Mouse (Mus musculus) E14TG2a.4 (cell line): ENCODE results near the gene Ptpru.

Source experiments
- H3K27me3 ChIP-seq: 2 replicates; pipeline ENCODE4 v1.6.1; 2014; ENCODE audit warnings: low read length, control low read depth; ENCODE audit not compliant: insufficient read depth
- H3K36me3 ChIP-seq: 2 replicates; pipeline ENCODE4 v1.6.1; 2014; ENCODE audit warnings: low read length, control low read depth; ENCODE audit not compliant: insufficient read depth
- H3K4me1 ChIP-seq: replicated peaks from 2 replicates; pipeline ENCODE4 v1.6.1; 2014; ENCODE audit warnings: low read depth, low read length, control low read depth
- H3K4me3 ChIP-seq: replicated peaks from 2 replicates; pipeline ENCODE4 v1.5.1; 2014; ENCODE audit warnings: mild to moderate bottlenecking, low read length
- H3K9me3 ChIP-seq: 2 replicates; pipeline ENCODE4 v1.6.1; 2014; ENCODE audit warnings: low read length, control low read depth
- CTCF ChIP-seq: conservative IDR thresholded peaks from 2 replicates; pipeline ENCODE4 v1.5.1; 2014; ENCODE audit warnings: low read length
- NANOG ChIP-seq: IDR thresholded peaks from 2 replicates; pipeline ENCODE4 v1.6.1; 2014; ENCODE audit warnings: borderline replicate concordance, low read length, mixed read lengths
- POU5F1 ChIP-seq: IDR thresholded peaks from 2 replicates; pipeline ENCODE4 v1.6.1; 2014; ENCODE audit warnings: low read length, borderline replicate concordance

Gene Ptpru

DNA sequence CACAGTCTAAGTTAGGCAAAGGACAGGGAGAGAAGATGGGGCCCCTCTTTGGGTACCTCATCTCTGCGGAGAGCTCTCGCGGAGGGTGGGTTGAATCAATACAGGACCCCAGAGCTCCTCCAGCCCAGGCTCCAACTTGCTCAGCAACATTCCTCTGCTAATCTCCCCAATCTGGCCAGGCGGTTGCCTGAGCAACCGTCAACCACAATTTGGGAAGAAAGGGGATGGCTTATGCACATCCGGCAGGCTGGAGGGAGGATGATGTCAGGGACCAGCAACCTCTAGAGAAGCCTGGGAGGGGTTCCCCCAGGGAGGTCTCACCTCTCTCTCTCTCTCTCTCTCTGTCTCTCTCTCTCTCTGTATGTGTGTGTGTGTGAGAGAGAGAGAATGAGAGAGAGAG lies 11.2 kb downstream of the Ptpru start:
- H3K4me1 ChIP-seq: peaks cover 70% of the 10 kb centered on the region
- no peaks in the 10 kb centered on the region for H3K36me3 ChIP-seq
- peaks cover 28% of the 10 kb centered on the region for H3K27me3 ChIP-seq
- H3K4me3 ChIP-seq: no peak overlapping the region
- TF ChIP-seq NANOG (no peak), POU5F1 (no peak), CTCF (no peak)
- H3K9me3 ChIP-seq: no peaks in the 10 kb centered on the region

DNA sequence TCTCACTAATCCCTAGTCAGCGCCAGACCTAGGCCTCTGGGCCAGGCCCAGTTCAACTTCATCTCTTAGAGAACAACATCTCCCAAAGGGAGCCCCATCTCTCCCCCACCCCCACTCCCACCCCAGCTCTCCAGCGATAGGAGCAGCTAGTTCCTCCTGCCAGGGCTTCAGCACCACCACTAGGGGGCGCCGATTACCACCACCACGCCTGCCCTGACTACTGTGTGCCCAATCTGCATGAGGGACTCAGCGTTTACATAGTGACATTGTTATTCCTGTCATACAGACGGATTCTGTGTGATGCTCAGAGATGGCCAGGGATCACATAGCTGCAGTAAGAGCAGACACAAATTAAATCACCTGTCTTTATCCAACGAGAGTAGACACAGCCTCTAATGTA lies 12.3 kb downstream of the Ptpru start:
- H3K27me3 ChIP-seq: peaks cover 39% of the 10 kb centered on the region
- TF ChIP-seq NANOG: no peak
- peak; percentile 53 for TF ChIP-seq CTCF
- no peak for TF ChIP-seq POU5F1
- no peak overlapping the region for H3K4me3 ChIP-seq

DNA sequence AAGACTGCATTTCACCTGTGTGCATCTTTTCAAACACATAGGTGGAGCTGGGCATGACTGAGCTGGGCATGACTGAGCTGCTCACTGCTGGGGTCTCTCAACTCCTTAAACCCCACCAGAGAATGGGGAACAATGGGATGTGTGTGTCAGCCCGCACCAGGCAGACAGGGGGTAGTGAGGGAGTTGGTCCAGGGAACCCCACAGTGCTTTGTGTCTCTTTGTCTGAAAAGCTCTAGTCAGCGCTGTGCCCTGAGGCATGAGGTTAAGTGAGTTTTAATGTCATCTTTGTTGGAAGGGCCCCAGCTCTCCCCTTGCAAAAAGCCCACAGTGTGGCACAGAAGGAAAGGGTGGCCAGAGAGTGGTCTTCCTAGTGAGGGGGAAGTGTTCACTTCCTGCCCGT lies 13.1 kb downstream of the Ptpru start:
- H3K9me3 ChIP-seq: no peaks in the 10 kb centered on the region
- H3K27me3 ChIP-seq: peaks cover 47% of the 10 kb centered on the region
- no peak for TF ChIP-seq NANOG
- no peak for TF ChIP-seq CTCF
- no peak for TF ChIP-seq POU5F1
- peaks cover 77% of the 10 kb centered on the region for H3K4me1 ChIP-seq
- H3K36me3 ChIP-seq: no peaks in the 10 kb centered on the region
- no peak overlapping the region for H3K4me3 ChIP-seq

More for the DNA sequence above, 12.3 kb downstream of the Ptpru start:
- Histone ChIP-seq H3K36me3 (no peaks in the 10 kb centered on the region), H3K9me3 (no peaks in the 10 kb centered on the region), H3K4me1 (peaks cover 76% of the 10 kb centered on the region)

DNA sequence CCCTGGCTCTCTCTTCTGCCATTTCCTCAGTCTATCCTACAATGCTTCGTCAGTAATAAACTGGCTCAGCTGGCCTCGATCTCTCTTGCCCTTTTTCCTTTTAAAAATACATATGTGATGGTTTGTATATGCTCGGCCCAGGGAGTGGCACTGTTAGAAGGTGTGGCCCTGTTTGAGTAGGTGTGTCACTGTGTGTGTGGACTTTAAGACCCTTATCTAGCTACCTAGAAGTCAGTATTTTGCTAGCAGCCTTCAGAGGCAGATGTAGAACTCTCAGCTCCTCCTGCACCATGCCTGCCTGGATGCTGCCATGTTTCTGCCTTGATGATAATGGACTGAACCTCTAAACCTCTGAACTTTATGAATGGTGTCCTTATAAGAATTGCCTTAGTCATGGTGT lies 15.5 kb downstream of the Ptpru start:
- no peaks in the 10 kb centered on the region for H3K36me3 ChIP-seq
- H3K4me1 ChIP-seq: peaks cover 85% of the 10 kb centered on the region
- H3K9me3 ChIP-seq: no peaks in the 10 kb centered on the region
- no peak for TF ChIP-seq NANOG
- TF ChIP-seq CTCF: no peak
- no peak for TF ChIP-seq POU5F1
- H3K4me3 ChIP-seq: no peak overlapping the region
- peaks cover 61% of the 10 kb centered on the region for H3K27me3 ChIP-seq

DNA sequence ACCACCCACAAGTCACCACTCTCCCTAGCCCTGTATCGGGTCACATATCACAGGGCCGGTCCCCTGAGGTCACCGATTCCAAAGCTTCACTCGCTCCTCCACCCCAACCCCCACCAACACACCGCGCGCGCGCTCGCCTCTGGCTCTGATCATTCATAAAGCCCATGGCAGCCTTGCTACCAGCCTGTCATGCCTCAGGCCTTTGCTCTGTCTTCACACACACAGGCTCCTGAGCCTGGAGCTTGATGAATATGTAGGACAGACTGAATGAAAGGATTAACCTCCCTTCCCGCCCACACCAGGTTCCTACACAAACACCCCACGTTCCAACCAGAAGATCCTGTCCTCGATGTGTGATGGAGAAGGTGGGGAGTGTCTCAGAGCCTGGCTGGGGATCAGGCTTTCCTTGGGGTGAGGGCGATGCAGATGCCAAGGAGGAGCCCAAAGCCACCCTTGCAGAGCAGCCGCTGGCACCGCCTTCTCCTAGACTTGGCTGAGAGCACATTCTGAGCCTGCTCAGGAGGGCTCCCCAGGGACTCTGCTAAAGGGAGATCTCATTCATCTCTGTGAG lies 16.8 kb downstream of the Ptpru start:
- H3K27me3 ChIP-seq: peaks cover 66% of the 10 kb centered on the region
- peaks cover 72% of the 10 kb centered on the region for H3K4me1 ChIP-seq
- H3K9me3 ChIP-seq: no peaks in the 10 kb centered on the region
- TF ChIP-seq POU5F1 (no peak), NANOG (no peak), CTCF (no peak)
- no peaks in the 10 kb centered on the region for H3K36me3 ChIP-seq
- peak overlapping the region; percentile 20; the same call in 1 of the 2 replicates for H3K4me3 ChIP-seq

DNA sequence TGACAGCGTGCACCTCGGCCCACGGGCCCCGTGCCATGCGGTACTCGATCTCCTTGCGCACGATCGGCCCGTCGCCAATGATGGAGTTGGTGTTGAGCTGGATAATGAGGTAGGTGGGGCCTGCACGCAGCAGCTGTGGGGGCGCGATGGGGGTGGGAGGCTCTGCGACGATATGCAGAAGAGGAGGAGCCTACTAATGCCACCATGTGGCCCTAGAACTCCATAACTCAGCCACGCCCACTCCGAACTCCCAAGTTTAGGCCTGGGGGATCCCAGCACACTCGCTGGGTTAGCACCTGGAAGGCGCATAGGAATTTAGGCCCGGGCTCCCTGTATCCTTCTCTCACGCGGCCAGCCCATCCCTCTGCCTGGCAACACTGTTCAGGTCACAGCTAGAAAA lies 19.2 kb downstream of the Ptpru start:
- Histone ChIP-seq H3K36me3 (no peaks in the 10 kb centered on the region), H3K4me1 (peaks cover 53% of the 10 kb centered on the region), H3K9me3 (no peaks in the 10 kb centered on the region), H3K27me3 (peaks cover 62% of the 10 kb centered on the region), H3K4me3 (peak overlapping the region; percentile 69)
- no peak for TF ChIP-seq CTCF
- TF ChIP-seq POU5F1: no peak
- no peak for TF ChIP-seq NANOG

DNA sequence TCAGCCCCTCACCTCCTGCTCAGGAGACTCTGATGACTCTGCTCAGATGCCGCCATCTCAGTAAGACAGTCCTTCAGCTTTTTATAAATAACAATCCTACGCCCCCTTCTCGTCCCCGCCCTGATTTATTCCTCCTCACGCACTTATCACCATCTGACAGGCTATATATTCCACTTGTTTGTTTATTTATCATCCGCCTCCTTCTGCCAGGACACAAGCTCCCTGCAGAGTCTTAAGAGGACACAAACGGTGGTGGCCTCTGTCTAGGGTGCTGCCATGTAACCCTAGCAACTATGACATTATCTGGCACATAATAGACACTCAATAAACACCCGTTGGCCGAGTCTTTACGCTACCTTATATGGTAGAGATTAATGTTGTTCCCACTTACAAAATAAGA lies 22.3 kb downstream of the Ptpru start:
- Histone ChIP-seq H3K4me3 (no peak overlapping the region), H3K27me3 (peaks cover 36% of the 10 kb centered on the region), H3K9me3 (no peaks in the 10 kb centered on the region), H3K36me3 (no peaks in the 10 kb centered on the region), H3K4me1 (peaks cover 39% of the 10 kb centered on the region)
- no peak for TF ChIP-seq CTCF
- TF ChIP-seq NANOG: no peak
- TF ChIP-seq POU5F1: no peak

DNA sequence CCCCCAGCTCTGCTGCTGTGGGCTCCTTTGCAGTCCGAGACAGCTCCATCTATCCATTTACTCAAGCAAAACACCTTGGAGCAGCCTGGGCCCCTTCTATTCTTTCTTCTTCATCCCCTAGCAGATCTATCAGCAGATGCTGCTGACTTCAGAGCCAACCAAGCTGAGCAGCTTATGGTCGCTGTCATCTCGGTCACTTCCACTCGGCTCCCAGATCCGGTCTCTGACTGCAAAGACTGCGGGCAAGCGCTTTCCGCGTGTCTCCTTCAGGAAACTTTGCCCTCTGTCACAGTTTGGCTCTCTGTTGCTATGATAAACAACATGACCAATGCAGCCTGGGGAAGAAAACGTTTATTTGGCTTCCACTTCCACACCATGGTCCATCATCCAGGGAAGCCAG lies 23.2 kb downstream of the Ptpru start:
- Histone ChIP-seq H3K36me3 (no peaks in the 10 kb centered on the region), H3K4me1 (peaks cover 30% of the 10 kb centered on the region), H3K4me3 (no peak overlapping the region), H3K27me3 (peaks cover 27% of the 10 kb centered on the region), H3K9me3 (no peaks in the 10 kb centered on the region)
- no peak for TF ChIP-seq NANOG
- TF ChIP-seq CTCF: no peak
- no peak for TF ChIP-seq POU5F1

DNA sequence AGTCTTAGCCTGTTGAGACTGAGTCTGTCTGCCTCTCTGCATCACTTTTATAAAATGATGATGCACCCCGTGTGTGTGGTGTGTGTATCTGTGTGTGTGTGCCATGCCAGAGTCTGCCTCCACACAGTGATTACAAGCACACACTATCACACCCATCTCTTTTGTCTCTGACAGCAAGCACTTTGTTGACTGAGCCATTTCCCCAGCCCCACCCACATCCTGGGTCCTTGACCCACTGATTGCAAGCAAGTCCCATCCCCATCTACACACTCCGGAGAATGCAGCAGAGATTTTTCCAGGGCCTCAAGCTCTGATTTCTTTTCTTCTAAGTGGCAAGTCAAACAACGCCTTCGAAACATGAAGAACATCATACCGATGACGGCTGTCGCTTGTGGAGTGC lies 24.3 kb downstream of the Ptpru start:
- no peak overlapping the region for H3K4me3 ChIP-seq
- H3K36me3 ChIP-seq: no peaks in the 10 kb centered on the region
- H3K27me3 ChIP-seq: peaks cover 17% of the 10 kb centered on the region
- TF ChIP-seq POU5F1 (no peak), CTCF (no peak), NANOG (no peak)
- H3K9me3 ChIP-seq: no peaks in the 10 kb centered on the region
- H3K4me1 ChIP-seq: peaks cover 19% of the 10 kb centered on the region

DNA sequence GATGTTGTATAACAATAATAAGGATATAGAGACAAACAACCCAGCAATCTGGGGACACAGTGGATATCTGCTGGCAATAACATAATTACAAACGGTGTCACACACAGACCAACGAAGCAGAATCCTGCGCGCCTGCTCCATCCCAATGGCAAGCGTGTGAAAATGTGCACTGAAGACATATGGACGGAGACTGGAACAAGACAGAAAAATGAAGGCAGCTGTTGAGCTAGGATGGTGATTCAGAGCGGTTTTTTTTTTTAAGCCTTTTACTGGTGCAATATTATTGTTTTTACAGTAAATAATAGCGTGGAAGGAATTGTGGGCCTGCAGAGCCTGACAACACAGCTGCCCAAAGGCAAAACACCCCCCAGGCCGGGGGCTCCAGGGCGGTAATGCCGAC lies 25.6 kb downstream of the Ptpru start:
- no peak for TF ChIP-seq POU5F1
- TF ChIP-seq NANOG: no peak
- TF ChIP-seq CTCF: no peak
- Histone ChIP-seq H3K9me3 (no peaks in the 10 kb centered on the region), H3K36me3 (no peaks in the 10 kb centered on the region), H3K27me3 (peaks cover 3% of the 10 kb centered on the region; the same call in 1 of the 2 replicates), H3K4me1 (peaks cover 11% of the 10 kb centered on the region), H3K4me3 (no peak overlapping the region)
